Mouse (Mus musculus): ENCODE data around the gene Amotl2. TPM values are rescaled to one million over a fixed set of nuclear protein-coding genes. Genes with fewer than 3 reads are reported as not detected.
A peak's percentile ranks its signal among the peaks of the same experiment; 100 is the strongest.

Gene Amotl2
- 6.7 and 7.2 TPM in 2 replicates for polyA plus RNA-seq (2012; rRNA removed)

- Histone ChIP-seq H3K4me3 (ENCODE audit: control insufficient read depth, insufficient read depth, low read length) (peak within 1 kb of the TSS; percentile 34), H3K27me3 (ENCODE audit: control insufficient read depth, insufficient read depth, low read length) (peaks cover 9% of the 10 kb centered on the region; the same call in 1 of the 2 replicates), H3K4me1 (replicated peaks; ENCODE audit: control insufficient read depth, insufficient read depth, low read length) (no peaks in the 10 kb centered on the region), H3K27ac (ENCODE audit: control insufficient read depth, insufficient read depth, low read length) (no peak within 1 kb of the TSS), H3K36me3 (ENCODE audit: control insufficient read depth, insufficient read depth, low read length) (no peaks in the 10 kb centered on the region)
- WGBS: 24% methylated on average over 22 of the region's 22 CpGs
- no peak for DNase-seq
- TF ChIP-seq POLR2A (IDR thresholded peaks at IDR 0.05; ENCODE audit: control insufficient read depth, extremely low read depth, insufficient read depth, low read length, poor library complexity): no peak
Observed at GRCm38 (mm10) chr9:102716481-102717163, at the start of gene Amotl2. TSS of gene Amotl2 (plus strand) at chr9:102716672.

DNA sequence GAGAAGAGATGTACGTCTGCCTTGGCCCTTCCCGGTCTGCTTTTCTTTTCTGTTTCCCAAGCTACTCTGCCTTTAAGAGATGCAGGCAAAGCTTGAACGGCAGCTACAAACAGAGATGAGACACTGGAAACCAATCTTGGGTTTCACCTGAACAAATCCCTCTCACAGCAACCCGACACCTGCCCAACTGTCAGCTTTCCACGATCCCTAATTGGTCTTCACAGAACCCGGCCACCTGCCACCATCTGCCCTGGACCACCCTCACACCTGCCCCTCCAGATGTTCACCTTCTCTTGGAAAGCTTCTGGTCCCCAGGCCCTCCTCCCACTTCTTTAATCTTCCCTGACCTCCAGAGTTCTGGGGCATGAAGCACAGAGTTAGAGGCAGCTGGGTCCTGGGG is 48.4 kb upstream of the Amotl2 start:
- no peak for TF ChIP-seq POLR2A (IDR thresholded peaks at IDR 0.05; ENCODE audit: control insufficient read depth, extremely low read depth, insufficient read depth, low read length, poor library complexity)
- TF ChIP-seq CTCF (IDR thresholded peaks at IDR 0.05; ENCODE audit: borderline replicate concordance, control insufficient read depth, extremely low read depth, insufficient read depth, low read length, poor library complexity): no peak
- H3K4me3 ChIP-seq (ENCODE audit: control insufficient read depth, insufficient read depth, low read length): no peak overlapping the region
- no peak overlapping the region for H3K27ac ChIP-seq (ENCODE audit: control insufficient read depth, insufficient read depth, low read length)
- no peaks in the 10 kb centered on the region for H3K36me3 ChIP-seq (ENCODE audit: control insufficient read depth, insufficient read depth, low read length)
- no peak for DNase-seq
- no peaks in the 10 kb centered on the region for H3K4me1 ChIP-seq (replicated peaks; ENCODE audit: control insufficient read depth, insufficient read depth, low read length)
- WGBS: 78% methylated on average over 6 of the region's 6 CpGs
- H3K27me3 ChIP-seq (ENCODE audit: control insufficient read depth, insufficient read depth, low read length): no peaks in the 10 kb centered on the region

DNA sequence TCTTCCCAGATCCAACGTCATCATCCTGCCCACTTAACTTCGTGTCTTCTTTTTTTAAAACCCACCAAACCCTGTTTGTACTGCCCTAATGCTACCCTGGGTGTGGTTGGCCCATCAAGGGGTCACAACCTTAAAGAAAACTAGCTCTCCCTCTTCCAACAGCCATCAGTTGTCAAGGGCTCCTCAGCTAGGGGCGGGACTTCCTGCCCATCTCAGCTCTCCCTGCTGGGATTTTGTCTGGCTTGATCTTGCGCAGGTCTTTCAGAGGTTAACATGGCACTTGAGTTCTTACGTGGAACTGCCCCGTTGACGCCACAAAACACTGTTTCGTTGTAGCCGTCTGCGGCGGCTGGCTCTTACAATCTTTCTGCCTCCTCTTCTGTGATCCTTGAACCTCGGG is 47.6 kb upstream of the Amotl2 start:
- TF ChIP-seq POLR2A (IDR thresholded peaks at IDR 0.05; ENCODE audit: control insufficient read depth, extremely low read depth, insufficient read depth, low read length, poor library complexity) (no peak), CTCF (IDR thresholded peaks at IDR 0.05; ENCODE audit: borderline replicate concordance, control insufficient read depth, extremely low read depth, insufficient read depth, low read length, poor library complexity) (no peak)
- Histone ChIP-seq H3K4me1 (replicated peaks; ENCODE audit: control insufficient read depth, insufficient read depth, low read length) (no peaks in the 10 kb centered on the region), H3K27me3 (ENCODE audit: control insufficient read depth, insufficient read depth, low read length) (no peaks in the 10 kb centered on the region), H3K36me3 (ENCODE audit: control insufficient read depth, insufficient read depth, low read length) (no peaks in the 10 kb centered on the region), H3K4me3 (ENCODE audit: control insufficient read depth, insufficient read depth, low read length) (no peak overlapping the region), H3K27ac (ENCODE audit: control insufficient read depth, insufficient read depth, low read length) (no peak overlapping the region)
- whole genome bisulfite sequencing: 92% methylated on average over 12 of the region's 12 CpGs
- no peak for DNase-seq

- H3K36me3 ChIP-seq (ENCODE audit: control insufficient read depth, insufficient read depth, low read length): no peaks in the 10 kb centered on the region
- no peak overlapping the region for H3K27ac ChIP-seq (ENCODE audit: control insufficient read depth, insufficient read depth, low read length)
- no peak for TF ChIP-seq POLR2A (IDR thresholded peaks at IDR 0.05; ENCODE audit: control insufficient read depth, extremely low read depth, insufficient read depth, low read length, poor library complexity)
- TF ChIP-seq CTCF (IDR thresholded peaks at IDR 0.05; ENCODE audit: borderline replicate concordance, control insufficient read depth, extremely low read depth, insufficient read depth, low read length, poor library complexity): no peak
- no peak overlapping the region for H3K4me3 ChIP-seq (ENCODE audit: control insufficient read depth, insufficient read depth, low read length)
- WGBS: 92% methylated on average over 7 of the region's 7 CpGs
- H3K4me1 ChIP-seq (replicated peaks; ENCODE audit: control insufficient read depth, insufficient read depth, low read length): no peaks in the 10 kb centered on the region
- no peaks in the 10 kb centered on the region for H3K27me3 ChIP-seq (ENCODE audit: control insufficient read depth, insufficient read depth, low read length)
- DNase-seq: no peak
Observed at GRCm38 (mm10) chr9:102673381-102673780, 43.1 kb upstream of the Amotl2 start.

- TF ChIP-seq POLR2A (IDR thresholded peaks at IDR 0.05; ENCODE audit: control insufficient read depth, extremely low read depth, insufficient read depth, low read length, poor library complexity) (no peak), CTCF (IDR thresholded peaks at IDR 0.05; ENCODE audit: borderline replicate concordance, control insufficient read depth, extremely low read depth, insufficient read depth, low read length, poor library complexity) (no peak)
- WGBS: 88% methylated on average over 5 of the region's 5 CpGs
- no peaks in the 10 kb centered on the region for H3K4me1 ChIP-seq (replicated peaks; ENCODE audit: control insufficient read depth, insufficient read depth, low read length)
- DNase-seq: no peak
- H3K27me3 ChIP-seq (ENCODE audit: control insufficient read depth, insufficient read depth, low read length): no peaks in the 10 kb centered on the region
- H3K4me3 ChIP-seq (ENCODE audit: control insufficient read depth, insufficient read depth, low read length): no peak overlapping the region
- H3K27ac ChIP-seq (ENCODE audit: control insufficient read depth, insufficient read depth, low read length): no peak overlapping the region
- no peaks in the 10 kb centered on the region for H3K36me3 ChIP-seq (ENCODE audit: control insufficient read depth, insufficient read depth, low read length)
Observed at GRCm38 (mm10) chr9:102675922-102676321, 40.5 kb upstream of the Amotl2 start.

DNA sequence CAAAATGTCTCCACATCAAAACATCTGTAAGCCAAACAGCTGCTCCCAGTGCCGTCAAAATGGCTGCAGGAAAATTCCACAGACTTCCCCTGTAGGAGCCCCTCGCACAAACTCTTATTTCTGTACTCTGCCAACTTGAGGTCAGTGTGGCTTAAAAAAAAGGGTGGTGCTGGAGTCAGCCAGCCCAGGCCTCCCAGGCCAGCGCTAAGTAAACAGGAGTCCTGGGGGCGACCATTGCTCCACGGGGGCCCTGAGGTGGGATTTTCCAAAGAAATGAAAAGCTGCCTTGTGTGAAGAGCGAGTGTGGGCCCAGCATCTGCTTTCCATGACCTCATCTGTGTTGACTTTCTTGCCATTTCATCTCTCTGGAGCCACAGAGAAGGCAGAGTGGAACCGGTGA is 35.0 kb upstream of the Amotl2 start:
- no peak for TF ChIP-seq POLR2A (IDR thresholded peaks at IDR 0.05; ENCODE audit: control insufficient read depth, extremely low read depth, insufficient read depth, low read length, poor library complexity)
- no peak for TF ChIP-seq CTCF (IDR thresholded peaks at IDR 0.05; ENCODE audit: borderline replicate concordance, control insufficient read depth, extremely low read depth, insufficient read depth, low read length, poor library complexity)
- Histone ChIP-seq H3K36me3 (ENCODE audit: control insufficient read depth, insufficient read depth, low read length) (no peaks in the 10 kb centered on the region), H3K4me1 (replicated peaks; ENCODE audit: control insufficient read depth, insufficient read depth, low read length) (no peaks in the 10 kb centered on the region), H3K27me3 (ENCODE audit: control insufficient read depth, insufficient read depth, low read length) (no peaks in the 10 kb centered on the region), H3K4me3 (ENCODE audit: control insufficient read depth, insufficient read depth, low read length) (no peak overlapping the region), H3K27ac (ENCODE audit: control insufficient read depth, insufficient read depth, low read length) (no peak overlapping the region)
- WGBS: 78% methylated on average over 7 of the region's 7 CpGs
- DNase-seq: no peak

DNA sequence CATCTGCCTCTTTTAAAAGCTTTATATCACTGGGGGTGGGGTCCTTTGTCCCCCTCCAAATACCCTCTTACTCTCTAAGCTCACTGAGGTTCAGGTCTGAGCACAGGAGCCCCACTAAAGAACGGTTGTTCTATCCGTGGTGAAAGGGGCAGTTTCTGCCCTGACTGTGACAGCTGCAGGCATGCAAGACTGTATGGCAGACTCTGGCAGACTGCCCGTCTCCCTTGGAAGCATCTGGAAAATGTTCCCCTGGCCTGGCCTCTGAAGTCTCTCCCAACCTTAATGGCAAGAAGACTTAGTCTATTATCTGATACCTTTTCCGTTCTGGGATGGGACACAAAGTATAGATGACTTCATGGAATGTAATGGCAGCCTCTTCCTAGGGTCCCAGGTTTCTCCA is 28.5 kb upstream of the Amotl2 start:
- H3K4me1 ChIP-seq (replicated peaks; ENCODE audit: control insufficient read depth, insufficient read depth, low read length): no peaks in the 10 kb centered on the region; the same call in 1 of the 2 replicates

More for the DNA sequence above, 28.5 kb upstream of the Amotl2 start:
- Histone ChIP-seq H3K27me3 (ENCODE audit: control insufficient read depth, insufficient read depth, low read length) (peaks cover 4% of the 10 kb centered on the region; the same call in 1 of the 2 replicates), H3K4me3 (ENCODE audit: control insufficient read depth, insufficient read depth, low read length) (no peak overlapping the region), H3K36me3 (ENCODE audit: control insufficient read depth, insufficient read depth, low read length) (no peaks in the 10 kb centered on the region), H3K27ac (ENCODE audit: control insufficient read depth, insufficient read depth, low read length) (no peak overlapping the region)
- TF ChIP-seq CTCF (IDR thresholded peaks at IDR 0.05; ENCODE audit: borderline replicate concordance, control insufficient read depth, extremely low read depth, insufficient read depth, low read length, poor library complexity) (no peak), POLR2A (IDR thresholded peaks at IDR 0.05; ENCODE audit: control insufficient read depth, extremely low read depth, insufficient read depth, low read length, poor library complexity) (no peak)
- no peak for DNase-seq
- 73% methylated on average over 4 of the region's 4 CpGs for WGBS
